Mouse (Mus musculus): Measurements from ENCODE around the gene Tagln3.

DNA sequence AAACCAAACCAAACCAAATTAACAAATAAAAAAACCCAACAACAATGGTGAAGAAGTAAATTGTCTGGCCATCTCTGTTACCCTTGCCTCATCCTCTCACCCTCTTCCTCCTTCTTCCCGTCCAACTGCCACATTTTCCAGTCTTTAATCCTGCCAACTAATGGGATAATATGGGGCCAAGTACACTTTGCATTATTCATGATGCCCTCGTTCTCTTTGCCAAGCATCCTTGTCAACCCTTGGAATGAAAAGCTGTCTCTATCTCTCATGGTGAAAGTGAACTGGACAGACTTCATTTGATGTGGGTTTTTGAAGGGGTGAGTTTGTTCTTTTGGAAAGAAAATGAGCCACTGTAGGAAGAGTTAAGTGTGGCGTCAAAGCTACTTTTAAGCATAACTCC, 31.6 kb downstream of the Tagln3 start:
- no peak for TF ChIP-seq CTCF (IDR thresholded peaks at IDR 0.05; ENCODE audit: low read depth)
- no peak for TF ChIP-seq EP300 (IDR thresholded peaks at IDR 0.05; ENCODE audit: low read depth)
